Mouse (Mus musculus) CH12.LX (cell line): ENCODE measurements around the gene Edem3. TPM values are rescaled to one million over a fixed set of nuclear protein-coding genes. Genes with fewer than 3 reads are reported as not detected.

Source experiments
- DNase-seq: peaks from one replicate; pipeline ENCODE4 v3.0.0-alpha.2; 2013; ENCODE audit errors: extremely low read depth
- H3K27ac ChIP-seq: 2 replicates; pipeline ENCODE4 v1.5.1; 2012; ENCODE audit warnings: low read depth, mild to moderate bottlenecking, control low read depth, moderate library complexity; ENCODE audit not compliant: insufficient read depth
- H3K27me3 ChIP-seq: replicated peaks from 2 replicates; pipeline ENCODE3; 2012; ENCODE audit warnings: inconsistent platforms
- H3K36me3 ChIP-seq, 2 experiments: replicated peaks in 1 of 2; 2 replicates each; pipeline versions ENCODE3 to v1.6.1; 2012; ENCODE audit warnings: inconsistent platforms in 1 of 2, low read length in 1 of 2, mild to moderate bottlenecking in 1 of 2, mixed read lengths in 1 of 2, moderate library complexity in 1 of 2; ENCODE audit not compliant: control insufficient read depth in 1 of 2, insufficient read depth in 1 of 2
- H3K4me1 ChIP-seq, 2 experiments: 2 replicates each; pipeline ENCODE4 v1.6.1; 2012; ENCODE audit warnings: inconsistent platforms in 1 of 2, moderate library complexity in 1 of 2; ENCODE audit not compliant: insufficient read depth in 2 of 2, control insufficient read depth in 1 of 2
- H3K4me2 ChIP-seq: 2 replicates; pipeline ENCODE4 v1.6.1; 2012; ENCODE audit warnings: low read depth, mild to moderate bottlenecking, control low read depth; ENCODE audit not compliant: poor library complexity, insufficient read depth, severe bottlenecking
- H3K4me3 ChIP-seq, 3 experiments: fragments of 150-350 bp in 1 of 3; sonication (generic) in 1 of 3; replicated peaks in 1 of 3; 2 replicates each; pipeline versions ENCODE3 to v1.5.1; 2011 to 2012; ENCODE audit warnings: low read depth in 2 of 3, low read length in 2 of 3, mild to moderate bottlenecking in 2 of 3, moderate library complexity in 2 of 3, control low read depth in 1 of 3, improper control_type of control experiment in 1 of 3, inconsistent platforms in 1 of 3, mixed read lengths in 1 of 3; ENCODE audit not compliant: poor library complexity in 1 of 3
- H3K79me2 ChIP-seq: replicated peaks from 2 replicates; pipeline ENCODE4 v1.6.1; 2012; ENCODE audit warnings: mild to moderate bottlenecking, moderate library complexity; ENCODE audit not compliant: control insufficient read depth, poor library complexity, insufficient read depth, severe bottlenecking; ENCODE audit errors: extremely low read depth
- H3K9ac ChIP-seq: 2 replicates; pipeline ENCODE4 v1.6.1; 2012; ENCODE audit warnings: low read depth, mild to moderate bottlenecking, control low read depth, moderate library complexity; ENCODE audit not compliant: insufficient read depth
- H3K9me3 ChIP-seq: replicated peaks from 2 replicates; pipeline ENCODE3; 2012; ENCODE audit warnings: low read length, inconsistent platforms, mixed read lengths
- BHLHE40 ChIP-seq: IDR thresholded peaks from 2 replicates; pipeline ENCODE4 v1.6.1; 2011; ENCODE audit warnings: mild to moderate bottlenecking, low read depth, low read length, improper control_type of control experiment
- CHD1 ChIP-seq: IDR thresholded peaks from 2 replicates; pipeline ENCODE4 v1.6.1; 2012; ENCODE audit warnings: low read depth, low read length, improper control_type of control experiment, inconsistent platforms
- CHD2 ChIP-seq: IDR thresholded peaks from 2 replicates; pipeline ENCODE4 v1.6.1; 2011; ENCODE audit warnings: low read length, improper control_type of control experiment
- CTCF ChIP-seq, 2 experiments: IDR thresholded peaks in 1 of 2; conservative IDR thresholded peaks in 1 of 2; 2 replicates each; pipeline ENCODE4 v1.5.1; 2011 to 2012; ENCODE audit warnings: low read depth in 2 of 2, low read length in 2 of 2, improper control_type of control experiment in 1 of 2, inconsistent platforms in 1 of 2, mild to moderate bottlenecking in 1 of 2, moderate library complexity in 1 of 2
- ELF1 ChIP-seq: IDR thresholded peaks from 2 replicates; pipeline ENCODE4 v1.6.1; 2014; ENCODE audit warnings: low read depth, mild to moderate bottlenecking, inconsistent platforms, low read length, improper control_type of control experiment
- EP300 ChIP-seq: IDR thresholded peaks from 2 replicates; pipeline ENCODE4 v1.6.1; 2011; ENCODE audit warnings: low read length, improper control_type of control experiment
- GABPA ChIP-seq: IDR thresholded peaks from 2 replicates; pipeline ENCODE4 v1.6.1; 2012; ENCODE audit warnings: low read depth, low read length, improper control_type of control experiment, inconsistent platforms; ENCODE audit not compliant: insufficient replicate concordance
- HCFC1 ChIP-seq: IDR thresholded peaks from 2 replicates; pipeline ENCODE4 v1.6.1; 2012; ENCODE audit warnings: low read depth, mild to moderate bottlenecking, inconsistent platforms, low read length, improper control_type of control experiment
- IRF4 ChIP-seq: IDR thresholded peaks from 2 replicates; pipeline ENCODE4 v1.6.1; 2014; ENCODE audit warnings: low read depth, mild to moderate bottlenecking, inconsistent platforms, low read length, improper control_type of control experiment
- JUN ChIP-seq: IDR thresholded peaks from 2 replicates; pipeline ENCODE4 v1.6.1; 2011; ENCODE audit warnings: low read depth, mild to moderate bottlenecking, low read length, improper control_type of control experiment, moderate library complexity; ENCODE audit not compliant: insufficient read depth
- JUND ChIP-seq: conservative IDR thresholded peaks from 2 replicates; pipeline ENCODE4 v1.6.1; 2011; ENCODE audit warnings: low read depth, low read length, improper control_type of control experiment
- MAX ChIP-seq: IDR thresholded peaks from 2 replicates; pipeline ENCODE4 v1.6.1; 2011; ENCODE audit warnings: low read length, improper control_type of control experiment
- MEF2A ChIP-seq: IDR thresholded peaks from 2 replicates; pipeline ENCODE4 v1.6.1; 2014; ENCODE audit warnings: low read depth, mild to moderate bottlenecking, inconsistent platforms, low read length, improper control_type of control experiment, borderline replicate concordance
- MXI1 ChIP-seq: IDR thresholded peaks from 2 replicates; pipeline ENCODE4 v1.6.1; 2011; ENCODE audit warnings: mild to moderate bottlenecking, low read depth, low read length, improper control_type of control experiment
- MYC ChIP-seq: IDR thresholded peaks from 2 replicates; pipeline ENCODE4 v1.6.1; 2011; ENCODE audit warnings: low read depth, mild to moderate bottlenecking, improper control_type of control experiment, low read length
- NRF1 ChIP-seq: IDR thresholded peaks from 2 replicates; pipeline ENCODE4 v1.6.1; 2014; ENCODE audit warnings: low read depth, mild to moderate bottlenecking, inconsistent platforms, low read length, improper control_type of control experiment, moderate library complexity
- PAX5 ChIP-seq: IDR thresholded peaks from 2 replicates; pipeline ENCODE4 v1.6.1; 2012; ENCODE audit warnings: low read length, inconsistent platforms, mixed read lengths
- POLR2A ChIP-seq: IDR thresholded peaks from 2 replicates; pipeline ENCODE4 v1.6.1; 2011; ENCODE audit warnings: low read depth, mild to moderate bottlenecking, improper control_type of control experiment, low read length
- POLR2AphosphoS2 ChIP-seq: IDR thresholded peaks from 2 replicates; pipeline ENCODE4 v1.6.1; 2011; ENCODE audit warnings: low read depth, low read length, improper control_type of control experiment
- RAD21 ChIP-seq: IDR thresholded peaks from 2 replicates; pipeline ENCODE4 v1.6.1; 2011; ENCODE audit warnings: low read depth, mild to moderate bottlenecking, low read length, improper control_type of control experiment, moderate library complexity
- RCOR1 ChIP-seq: conservative IDR thresholded peaks from 2 replicates; pipeline ENCODE4 v1.6.1; 2012; ENCODE audit warnings: low read depth, mild to moderate bottlenecking, inconsistent platforms, low read length, improper control_type of control experiment
- TBP ChIP-seq: conservative IDR thresholded peaks from 2 replicates; pipeline ENCODE4 v1.6.1; 2011; ENCODE audit warnings: low read depth, low read length, improper control_type of control experiment
- UBTF ChIP-seq: IDR thresholded peaks from 2 replicates; pipeline ENCODE4 v1.6.1; 2012; ENCODE audit warnings: low read depth, mild to moderate bottlenecking, inconsistent platforms, low read length, improper control_type of control experiment, moderate library complexity
- USF1 ChIP-seq: IDR thresholded peaks from 2 replicates; pipeline ENCODE4 v1.6.1; 2014; ENCODE audit warnings: low read depth, mild to moderate bottlenecking, inconsistent platforms, low read length, improper control_type of control experiment
- USF2 ChIP-seq: conservative IDR thresholded peaks from 2 replicates; pipeline ENCODE4 v1.6.1; 2011; ENCODE audit warnings: low read depth, low read length, improper control_type of control experiment
- ZKSCAN1 ChIP-seq: IDR thresholded peaks from 2 replicates; pipeline ENCODE4 v1.6.1; 2012; ENCODE audit warnings: low read depth, inconsistent platforms, low read length, improper control_type of control experiment, borderline replicate concordance
- ZNF384 ChIP-seq: IDR thresholded peaks from 2 replicates; pipeline ENCODE4 v1.6.1; 2012; ENCODE audit warnings: low read depth, low read length, improper control_type of control experiment, inconsistent platforms
- dilution Hi-C: fragments of 300-500 bp; cut with MboI; formaldehyde crosslinking; loops from 2 replicates; pipeline ENCODE4 v1.14.3; 2020; ENCODE audit warnings: low sequenced_read_pairs; ENCODE audit not compliant: extremely low pct_unique_long_range_greater_than_20kb, extremely low pct_ligation_motif_present
- in situ Hi-C: fragments of 300-500 bp; cut with MboI; formaldehyde crosslinking; loops from 3 replicates; pipeline ENCODE4 v1.14.3; 2019; ENCODE audit warnings: low sequenced_read_pairs, low pct_ligation_motif_present, low pct_unique_long_range_greater_than_20kb, mixed read lengths
- polyA plus RNA-seq: library from polyadenylated mRNA; unstranded; fragments of >175 nt; gene quantifications from 2 replicates; pipeline ENCODE4 v1.2.1, GENCODE M21; 2012; ENCODE audit warnings: low read depth; ENCODE audit not compliant: insufficient read length
- total RNA-seq, 2 experiments: library from RNA; depleted of rRNA; stranded (reverse); fragments of 300-350 nt in 1 of 2; fragments of >200 nt in 1 of 2; gene quantifications; 2 replicates each; pipeline ENCODE4 v1.2.3; 2012 to 2014

Edem3 gene
- total and polyA plus RNA-seq, 3 experiments = 9.8 to 15.8 (median 10.6) TPM

DNA sequence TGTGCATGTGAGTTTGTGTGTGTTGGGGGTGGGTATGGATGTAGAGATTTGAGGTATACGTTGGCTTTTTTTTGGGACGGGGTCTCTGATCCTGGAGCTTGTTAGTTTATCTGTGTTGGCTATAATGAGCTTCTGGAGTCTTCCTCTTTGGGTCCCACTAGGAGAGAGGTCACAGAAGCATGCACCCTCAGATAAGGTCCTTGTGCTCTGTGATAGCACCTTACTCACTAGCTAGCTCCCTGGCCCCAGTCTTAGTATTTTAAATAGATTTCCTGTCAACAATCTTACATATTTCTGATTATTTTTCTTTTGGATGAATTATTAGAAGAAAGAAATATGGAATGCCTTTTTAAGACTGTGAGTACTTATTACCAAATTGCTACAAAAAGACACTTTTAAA is 24.1 kb downstream of the Edem3 start:
- Histone ChIP-seq H3K4me3 (no peak overlapping the region), H3K27ac (no peak overlapping the region), H3K4me2 (no peak overlapping the region), H3K27me3 (no peaks in the 10 kb centered on the region), H3K4me1 (peaks cover 7 to 25% of the 10 kb centered on the region in 2 experiments), H3K79me2 (no peaks in the 10 kb centered on the region; the same call in 1 of the 2 replicates), H3K9ac (no peak overlapping the region), H3K9me3 (no peaks in the 10 kb centered on the region), H3K36me3 (peaks cover 21 to 61% of the 10 kb centered on the region in 2 experiments)
- dilution Hi-C loops (no loop called here), in situ Hi-C loops (no loop called here)
- TF ChIP-seq EP300 = no peak
- TF ChIP-seq POLR2AphosphoS2 = no peak
- TF ChIP-seq USF1 = no peak
- no peak for TF ChIP-seq USF2
- TF ChIP-seq CTCF (conservative IDR thresholded peaks at IDR 0.05 in 1 of 2, IDR thresholded peaks at IDR 0.05 in 1 of 2; ENCODE audit: low read depth in 2 of 2, low read length in 2 of 2) = no peak
- TF ChIP-seq MAX = no peak
- TF ChIP-seq JUND = no peak
- TF ChIP-seq CHD2 = no peak
- TF ChIP-seq RAD21 = no peak
- no peak for TF ChIP-seq ELF1
- TF ChIP-seq HCFC1 = no peak
- TF ChIP-seq ZNF384 = no peak
- TF ChIP-seq GABPA = no peak
- TF ChIP-seq PAX5 = no peak
- no peak for TF ChIP-seq ZKSCAN1
- TF ChIP-seq CHD1 = no peak
- no peak for TF ChIP-seq RCOR1
- no peak for TF ChIP-seq UBTF
- no peak for TF ChIP-seq POLR2A
- DNase-seq = no peak

DNA sequence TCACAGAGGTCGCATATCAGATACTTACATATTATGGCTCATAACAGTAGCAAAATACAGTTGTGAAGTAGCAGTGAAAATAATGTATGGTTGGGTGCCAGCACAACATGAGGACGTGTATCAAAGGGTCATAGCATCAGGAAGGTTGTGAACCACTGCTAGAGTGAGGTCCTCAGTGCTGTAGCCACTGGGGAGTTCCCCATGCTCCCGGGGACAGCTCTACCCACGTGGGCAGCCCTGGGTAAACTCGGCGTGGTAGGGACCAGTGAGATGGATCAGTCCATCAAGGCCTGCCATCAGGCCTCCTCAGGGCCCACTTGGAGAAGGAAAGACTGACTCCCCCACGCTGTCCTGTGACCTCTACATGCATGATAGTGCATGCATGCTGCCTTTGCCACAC is 26.3 kb downstream of the Edem3 start:
- no peaks in the 10 kb centered on the region for H3K9me3 ChIP-seq
- dilution Hi-C loops = no loop called here
- no peak overlapping the region for H3K9ac ChIP-seq
- peaks cover 28 to 60% of the 10 kb centered on the region in 2 experiments for H3K36me3 ChIP-seq
- H3K79me2 ChIP-seq = no peaks in the 10 kb centered on the region; the same call in 1 of the 2 replicates
- H3K27me3 ChIP-seq = no peaks in the 10 kb centered on the region
- DNase-seq = peak; percentile 31
- no peak overlapping the region for H3K4me3 ChIP-seq
- H3K4me1 ChIP-seq = peaks cover 7 to 25% of the 10 kb centered on the region in 2 experiments
- TF ChIP-seq MAX (peak; percentile 64; the same call in 1 of the 2 replicates), IRF4 (no peak), CHD2 (no peak), MXI1 (peak; percentile 79), USF1 (peak; percentile 43), JUN (no peak), CTCF (conservative IDR thresholded peaks at IDR 0.05 in 1 of 2, IDR thresholded peaks at IDR 0.05 in 1 of 2; ENCODE audit: low read depth in 2 of 2, low read length in 2 of 2) (no peak), USF2 (no peak), MEF2A (no peak), MYC (peak; percentile 63; the same call in 1 of the 2 replicates), BHLHE40 (no peak), TBP (no peak), NRF1 (no peak)
- no peak overlapping the region for H3K27ac ChIP-seq
- H3K4me2 ChIP-seq = no peak overlapping the region
- in situ Hi-C loops = no loop called here
